Mouse (Mus musculus): Measurements from ENCODE around the gene Vmn1r158.
"Not testable (repeated sequence)": the region's sequence is repeated elsewhere in the genome, so short reads cannot be mapped to it uniquely, and the experiment has no call there.

The Vmn1r158 gene

DNA sequence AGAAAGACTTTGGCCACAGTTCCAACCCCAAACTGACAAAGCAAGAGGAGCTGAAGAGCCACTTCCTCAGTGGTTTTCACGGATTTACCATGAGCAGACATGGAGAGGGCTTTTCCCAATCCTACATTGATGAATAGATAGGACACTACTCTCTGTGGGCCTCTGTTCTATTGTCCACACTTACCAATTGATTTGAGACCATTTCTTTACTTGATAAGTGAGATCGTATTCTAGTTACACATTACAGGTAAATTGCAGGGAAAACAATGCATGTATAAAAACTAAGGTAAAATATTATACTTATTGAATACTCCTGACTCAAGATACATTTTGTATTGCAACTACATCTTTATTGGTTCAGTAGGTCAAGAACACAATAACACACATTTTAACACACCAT is at the start of gene Vmn1r158:
Gene Vmn1r158 (minus strand): TSS at position 101 of the 400 bp plus-strand sequence.
- DNase-seq (ENCODE audit: low read depth) = not testable (repeated sequence)

DNA sequence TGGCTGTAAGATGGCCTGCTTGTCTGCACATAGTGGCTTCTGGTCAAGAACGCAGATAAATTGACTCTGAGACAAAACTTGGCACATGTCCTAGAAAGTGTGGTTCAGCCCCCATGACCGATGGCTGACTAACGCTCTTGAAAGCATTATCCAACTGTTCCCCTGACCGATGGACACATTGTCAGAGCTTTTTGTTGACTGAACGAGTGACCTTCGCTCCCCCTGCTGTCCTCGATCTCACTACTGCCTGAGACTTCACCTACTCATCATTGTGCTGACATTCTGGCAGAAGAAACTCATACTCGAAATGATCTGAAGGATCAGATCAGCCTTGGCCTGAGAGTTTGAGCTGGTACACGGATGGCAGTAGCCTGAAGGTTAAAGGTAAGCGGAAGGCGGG is 14.6 kb downstream of the Vmn1r158 start:
- not testable (repeated sequence) for DNase-seq (ENCODE audit: low read depth)

DNA sequence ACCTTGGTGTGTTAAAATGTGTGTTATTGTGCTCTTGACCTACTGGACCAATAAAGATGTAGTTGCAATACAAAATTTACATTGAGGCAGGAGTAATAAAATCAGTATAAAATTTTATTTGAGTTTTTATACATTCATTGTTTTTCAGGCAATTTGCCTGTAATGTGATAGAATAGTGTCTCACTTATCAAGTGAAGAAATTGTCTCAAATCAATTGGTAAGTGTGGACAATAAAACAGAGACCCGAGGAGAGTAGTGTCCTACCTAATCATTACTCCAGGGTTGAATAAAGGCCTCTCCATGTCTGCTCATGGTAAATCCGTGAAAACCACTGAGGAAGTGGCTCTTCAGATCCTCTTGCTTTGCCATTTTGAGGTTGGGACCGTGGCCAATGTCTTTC is 29.2 kb downstream of the Vmn1r158 start, which contains the start of gene Vmn1r157:
Gene Vmn1r157 (plus strand): TSS at position 301 of the 400 bp plus-strand sequence.
- DNase-seq (ENCODE audit: low read depth) = not testable (repeated sequence)
